Mouse (Mus musculus): ENCODE data around the gene Hnrnpc.

- TF ChIP-seq POLR2A (IDR thresholded peaks at IDR 0.05; ENCODE audit: low read depth, low read length) (no peak), CTCF (conservative IDR thresholded peaks at IDR 0.05 in 1 of 2, IDR thresholded peaks at IDR 0.05 in 1 of 2; ENCODE audit: low read depth in 2 of 2, low read length in 2 of 2) (no peak), MAX (IDR thresholded peaks at IDR 0.05; ENCODE audit: low read length) (no peak), ZMIZ1 (IDR thresholded peaks at IDR 0.05; ENCODE audit: low read depth, low read length) (no peak), ZC3H11A (IDR thresholded peaks at IDR 0.05; ENCODE audit: low read depth, low read length) (no peak), NRF1 (IDR thresholded peaks at IDR 0.05; ENCODE audit: low read depth, low read length) (no peak), GABPA (IDR thresholded peaks at IDR 0.05; ENCODE audit: insufficient replicate concordance, low read depth, low read length) (no peak), MYC (IDR thresholded peaks at IDR 0.05; ENCODE audit: low read depth, low read length) (no peak), POLR2AphosphoS2 (IDR thresholded peaks at IDR 0.05; ENCODE audit: low read depth, low read length) (no peak), EP300 (IDR thresholded peaks at IDR 0.05; ENCODE audit: low read length) (no peak), NELFE (IDR thresholded peaks at IDR 0.05; ENCODE audit: low read depth, low read length) (no peak), SIN3A (IDR thresholded peaks at IDR 0.05; ENCODE audit: low read length) (no peak)
These were observed 67.9 kb downstream of the Hnrnpc start for GRCm38 (mm10) chr14:52035926-52036325.

All from CH12.LX (cell line).